Mouse (Mus musculus) midbrain, embryonic 12.5 days (tissue): ENCODE results near the gene Mphosph8. TPM values are rescaled to one million over a fixed set of nuclear protein-coding genes. Genes with fewer than 3 reads are reported as not detected.

ENCODE experiments used
- ATAC-seq: fragments of 200-750 bp; cut with Nextera tagmentation; 2 replicates; pipeline ENCODE4 v1.8.0; 2017; ENCODE audit warnings: low read depth, moderate TSS enrichment, moderate library complexity; ENCODE audit not compliant: low FRiP score
- H3K27ac ChIP-seq: fragments of 300-500 bp; sonication (generic); replicated peaks from 2 replicates; pipeline ENCODE4 v1.5.1; 2016; ENCODE audit warnings: mild to moderate bottlenecking
- H3K27me3 ChIP-seq: fragments of 300-500 bp; sonication (generic); 2 replicates; pipeline ENCODE4 v1.6.1; 2016; ENCODE audit warnings: mild to moderate bottlenecking
- H3K36me3 ChIP-seq: fragments of 300-500 bp; sonication (generic); 2 replicates; pipeline ENCODE4 v1.6.1; 2016
- H3K4me1 ChIP-seq: fragments of 300-500 bp; sonication (generic); 2 replicates; pipeline ENCODE4 v1.6.1; 2016
- H3K4me2 ChIP-seq: fragments of 300-500 bp; sonication (generic); replicated peaks from 2 replicates; pipeline ENCODE4 v1.6.1; 2016; ENCODE audit warnings: mild to moderate bottlenecking, moderate library complexity
- H3K4me3 ChIP-seq: fragments of 300-500 bp; sonication (generic); 2 replicates; pipeline ENCODE4 v1.5.1; 2016; ENCODE audit warnings: mild to moderate bottlenecking
- H3K9ac ChIP-seq: fragments of 300-500 bp; sonication (generic); replicated peaks from 2 replicates; pipeline ENCODE4 v1.6.1; 2016; ENCODE audit warnings: mild to moderate bottlenecking, moderate library complexity
- H3K9me3 ChIP-seq: fragments of 300-500 bp; sonication (generic); 2 replicates; pipeline ENCODE4 v1.6.1; 2016; ENCODE audit warnings: mild to moderate bottlenecking
- WGBS: fragments of 180-500 bp; shearing (Covaris S2); methylation state at CpG from one replicate; pipeline ENCODE4 v1.1.7; 2016; 5-methylcytosine and 5-hydroxymethylcytosine counted together
- polyA plus RNA-seq: library from polyadenylated mRNA; unstranded; fragments of >200 nt; fragmentation: Nextera tagmentation; extraction: Ambion mirVana; gene quantifications from 2 replicates; pipeline ENCODE4 v1.2.1, GENCODE M21; 2016

Gene Mphosph8
- 41.3 and 48.4 TPM in 2 replicates for polyA plus RNA-seq

DNA sequence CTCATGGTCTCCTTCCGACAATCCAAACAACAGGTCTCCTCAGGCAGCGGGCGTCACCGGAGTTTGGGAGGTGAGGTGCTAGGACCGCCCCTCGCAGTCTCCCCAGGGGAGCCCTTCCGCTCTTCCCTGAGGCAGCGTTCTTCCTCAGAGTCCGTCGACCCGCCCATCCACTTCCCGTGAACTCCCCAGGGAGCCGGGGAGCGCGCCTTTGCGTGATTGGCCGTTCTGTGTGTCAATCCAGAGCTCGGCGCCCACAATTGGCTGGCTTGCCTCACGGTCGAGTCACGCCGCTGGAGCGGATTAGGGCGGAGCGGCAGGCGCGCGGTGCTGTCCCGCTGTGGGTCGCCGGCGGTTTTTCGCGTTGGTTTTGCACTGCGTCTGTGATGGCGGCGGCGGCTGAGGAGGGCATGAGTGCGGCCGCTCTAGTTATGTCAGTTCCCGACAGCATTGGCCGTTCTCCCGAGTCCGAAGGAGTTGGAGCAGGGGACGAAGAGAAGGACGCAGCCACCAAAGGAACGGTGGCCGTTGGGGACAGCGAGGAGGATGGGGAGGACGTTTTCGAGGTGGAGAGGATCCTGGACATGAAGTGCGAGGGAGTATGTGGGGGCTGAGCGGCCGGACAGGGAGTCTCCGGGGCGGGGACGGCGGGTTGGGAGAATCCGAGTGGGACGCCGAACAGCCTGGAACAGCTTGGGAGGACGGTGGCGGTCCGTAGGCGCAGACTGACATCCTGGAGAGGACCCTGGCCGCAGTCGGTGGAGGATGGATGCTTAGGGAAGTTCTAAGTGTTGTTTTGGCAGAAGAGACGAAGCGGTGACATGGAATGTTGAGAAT, at the start of gene Mphosph8:
Mphosph8 (plus strand) TSS at position 280 of the 834 bp plus-strand sequence.
- Histone ChIP-seq H3K9me3 (no peaks in the 10 kb centered on the region), H3K27ac (peak within 1 kb of the TSS; percentile 96), H3K36me3 (peaks cover 8% of the 10 kb centered on the region), H3K4me3 (peak within 1 kb of the TSS; percentile 85), H3K9ac (peak within 1 kb of the TSS; percentile 87), H3K4me2 (peak within 1 kb of the TSS; percentile 67), H3K4me1 (peaks cover 21% of the 10 kb centered on the region), H3K27me3 (no peaks in the 10 kb centered on the region)
- under 1% methylated on average over 70 of the region's 70 CpGs for WGBS
- peak; percentile 100 for ATAC-seq

GRCm38 (mm10) chr14:56620425-56620824, 47.6 kb upstream of the Mphosph8 start:
- Histone ChIP-seq H3K4me3 (no peak overlapping the region), H3K9ac (no peak overlapping the region), H3K4me2 (no peak overlapping the region), H3K27ac (no peak overlapping the region), H3K36me3 (no peaks in the 10 kb centered on the region), H3K4me1 (no peaks in the 10 kb centered on the region), H3K9me3 (no peaks in the 10 kb centered on the region), H3K27me3 (no peaks in the 10 kb centered on the region)
- 89% methylated on average over 8 of the region's 8 CpGs for WGBS
- ATAC-seq: no peak

DNA sequence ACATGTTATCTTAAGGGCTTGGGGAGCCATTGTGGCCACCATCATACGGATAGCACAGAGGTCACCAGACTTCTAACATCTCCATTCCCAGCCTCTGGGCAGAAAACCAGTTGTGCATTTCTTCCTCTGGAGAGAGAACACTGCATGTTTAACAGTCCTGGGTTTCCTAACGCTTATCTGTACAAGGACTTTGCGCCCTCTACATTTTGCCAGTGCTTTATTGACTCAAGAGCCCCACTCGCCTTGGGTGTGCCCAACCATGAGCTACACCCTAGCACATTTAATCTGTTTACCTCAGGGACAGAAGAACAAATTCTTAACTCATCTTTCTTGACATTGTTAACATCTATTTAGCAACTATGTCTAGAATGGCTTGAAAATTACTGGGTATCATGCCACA, 41.8 kb upstream of the Mphosph8 start:
- H3K9ac ChIP-seq: no peak overlapping the region
- H3K4me1 ChIP-seq: no peaks in the 10 kb centered on the region
- no peak for ATAC-seq
- no peaks in the 10 kb centered on the region for H3K9me3 ChIP-seq
- no peak overlapping the region for H3K27ac ChIP-seq
- no peaks in the 10 kb centered on the region for H3K36me3 ChIP-seq
- H3K4me3 ChIP-seq: no peak overlapping the region
- H3K4me2 ChIP-seq: no peak overlapping the region
- 88% methylated on average over 4 of the region's 4 CpGs for WGBS
- no peaks in the 10 kb centered on the region for H3K27me3 ChIP-seq

GRCm38 (mm10) chr14:56628336-56628735, 39.7 kb upstream of the Mphosph8 start:
- WGBS: 93% methylated on average over 3 of the region's 3 CpGs
- no peak overlapping the region for H3K9ac ChIP-seq
- no peak overlapping the region for H3K4me3 ChIP-seq

DNA sequence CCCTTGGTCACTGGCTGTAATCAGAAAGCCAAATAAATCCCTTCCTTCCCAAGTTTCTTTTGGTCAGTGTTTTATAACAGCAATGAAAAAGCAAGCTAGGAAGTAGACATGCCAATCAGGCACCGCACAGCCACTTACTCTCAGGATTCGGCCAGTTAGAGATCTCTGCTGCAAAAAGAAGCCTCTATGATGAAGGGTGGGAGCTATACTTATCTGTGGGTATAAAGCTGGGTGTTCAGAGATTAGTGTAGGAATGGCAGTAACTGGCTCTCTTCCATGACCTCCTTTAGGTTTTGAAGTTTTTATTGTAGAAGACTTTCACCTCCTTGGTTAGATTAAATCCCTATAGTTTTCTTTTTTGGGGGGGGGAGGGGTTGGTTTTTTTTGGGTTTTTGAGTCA, 36.9 kb upstream of the Mphosph8 start:
- H3K9ac ChIP-seq: no peak overlapping the region
- no peaks in the 10 kb centered on the region for H3K36me3 ChIP-seq
- no peak for ATAC-seq
- H3K27me3 ChIP-seq: no peaks in the 10 kb centered on the region
- no peaks in the 10 kb centered on the region for H3K4me1 ChIP-seq
- no peaks in the 10 kb centered on the region for H3K9me3 ChIP-seq
- no peak overlapping the region for H3K27ac ChIP-seq
- H3K4me3 ChIP-seq: no peak overlapping the region
- no peak overlapping the region for H3K4me2 ChIP-seq
- WGBS: 89% methylated on average over 2 of the region's 2 CpGs

More at GRCm38 (mm10) chr14:56628336-56628735, 39.7 kb upstream of the Mphosph8 start:
- Histone ChIP-seq H3K27me3 (no peaks in the 10 kb centered on the region), H3K36me3 (no peaks in the 10 kb centered on the region), H3K4me1 (no peaks in the 10 kb centered on the region), H3K4me2 (no peak overlapping the region), H3K27ac (no peak overlapping the region), H3K9me3 (no peaks in the 10 kb centered on the region)
- ATAC-seq: no peak

DNA sequence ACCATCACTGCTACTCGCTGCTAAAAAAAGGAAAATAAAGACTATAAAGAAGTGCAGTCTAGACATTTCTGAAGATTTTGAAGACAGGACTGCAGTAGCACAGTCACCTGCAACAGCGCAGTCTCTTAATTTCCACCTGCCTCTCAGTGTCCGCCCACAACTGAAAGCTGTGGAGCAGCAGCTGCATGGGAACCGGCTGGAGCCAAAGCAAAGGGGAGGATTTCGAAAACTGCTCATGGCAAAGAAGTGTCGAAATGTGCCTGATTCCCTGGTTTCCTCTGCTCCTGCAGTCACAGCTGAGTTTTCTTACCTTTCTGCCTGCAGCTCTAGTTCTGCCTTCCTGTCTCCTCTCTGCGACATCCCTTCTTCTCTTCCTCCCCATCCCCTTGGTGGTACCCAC, 20.8 kb upstream of the Mphosph8 start:
- H3K27me3 ChIP-seq: no peaks in the 10 kb centered on the region
- 73% methylated on average over 7 of the region's 7 CpGs for WGBS
- ATAC-seq: no peak

GRCm38 (mm10) chr14:56649448-56649847, 18.6 kb upstream of the Mphosph8 start:
- H3K4me2 ChIP-seq: no peak overlapping the region

More for the DNA sequence above, 20.8 kb upstream of the Mphosph8 start:
- H3K4me1 ChIP-seq: no peaks in the 10 kb centered on the region
- no peaks in the 10 kb centered on the region for H3K9me3 ChIP-seq
- H3K36me3 ChIP-seq: no peaks in the 10 kb centered on the region
- no peak overlapping the region for H3K4me3 ChIP-seq
- no peak overlapping the region for H3K4me2 ChIP-seq
- no peak overlapping the region for H3K9ac ChIP-seq
- no peak overlapping the region for H3K27ac ChIP-seq

GRCm38 (mm10) chr14:56665651-56666050, 2.4 kb upstream of the Mphosph8 start:
- no peak overlapping the region for H3K4me2 ChIP-seq
- no peak overlapping the region for H3K27ac ChIP-seq
- H3K27me3 ChIP-seq: no peaks in the 10 kb centered on the region
- H3K9ac ChIP-seq: no peak overlapping the region
- no peak for ATAC-seq
- H3K4me3 ChIP-seq: no peak overlapping the region
- WGBS: 81% methylated on average over 5 of the region's 5 CpGs
- no peaks in the 10 kb centered on the region for H3K36me3 ChIP-seq
- H3K4me1 ChIP-seq: peaks cover 18% of the 10 kb centered on the region
- no peaks in the 10 kb centered on the region for H3K9me3 ChIP-seq

More at GRCm38 (mm10) chr14:56649448-56649847, 18.6 kb upstream of the Mphosph8 start:
- no peaks in the 10 kb centered on the region for H3K27me3 ChIP-seq
- H3K9me3 ChIP-seq: 0 out of 2 replicates have a peak, but pooled peaks cover 4% of the 10 kb centered on the region
- H3K36me3 ChIP-seq: no peaks in the 10 kb centered on the region
- no peaks in the 10 kb centered on the region for H3K4me1 ChIP-seq
- no peak for ATAC-seq
- no peak overlapping the region for H3K27ac ChIP-seq
- no peak overlapping the region for H3K4me3 ChIP-seq
- H3K9ac ChIP-seq: no peak overlapping the region

DNA sequence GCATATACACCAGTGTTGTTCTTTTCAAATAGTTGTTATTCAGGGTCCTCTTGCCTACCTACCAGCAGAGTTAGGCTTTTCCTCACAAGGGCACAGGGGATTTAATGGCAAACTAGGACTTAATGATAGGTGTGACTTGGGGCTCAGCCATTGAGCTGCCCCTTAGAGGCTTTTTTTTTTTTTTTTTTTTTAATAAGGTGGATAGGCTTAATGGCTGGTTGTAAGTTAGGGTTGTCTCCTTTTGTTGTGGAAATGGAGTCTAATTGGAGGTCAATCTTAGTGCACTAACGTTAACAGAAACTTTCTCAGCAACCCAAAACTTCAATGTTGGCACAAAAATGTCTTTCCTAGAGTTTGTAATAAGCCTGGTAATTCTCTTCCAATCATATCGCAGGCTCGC, 1.1 kb upstream of the Mphosph8 start:
- no peak for ATAC-seq
- H3K4me3 ChIP-seq: peak overlapping the region; percentile 85
- H3K4me1 ChIP-seq: peaks cover 21% of the 10 kb centered on the region
- peak overlapping the region; percentile 56; the same call in 1 of the 2 replicates for H3K4me2 ChIP-seq
- H3K27me3 ChIP-seq: no peaks in the 10 kb centered on the region
- no peak overlapping the region for H3K27ac ChIP-seq
- 78% methylated on average over 3 of the region's 3 CpGs for WGBS
- H3K36me3 ChIP-seq: no peaks in the 10 kb centered on the region
- H3K9me3 ChIP-seq: no peaks in the 10 kb centered on the region
- H3K9ac ChIP-seq: peak overlapping the region; percentile 54; the same call in 1 of the 2 replicates

DNA sequence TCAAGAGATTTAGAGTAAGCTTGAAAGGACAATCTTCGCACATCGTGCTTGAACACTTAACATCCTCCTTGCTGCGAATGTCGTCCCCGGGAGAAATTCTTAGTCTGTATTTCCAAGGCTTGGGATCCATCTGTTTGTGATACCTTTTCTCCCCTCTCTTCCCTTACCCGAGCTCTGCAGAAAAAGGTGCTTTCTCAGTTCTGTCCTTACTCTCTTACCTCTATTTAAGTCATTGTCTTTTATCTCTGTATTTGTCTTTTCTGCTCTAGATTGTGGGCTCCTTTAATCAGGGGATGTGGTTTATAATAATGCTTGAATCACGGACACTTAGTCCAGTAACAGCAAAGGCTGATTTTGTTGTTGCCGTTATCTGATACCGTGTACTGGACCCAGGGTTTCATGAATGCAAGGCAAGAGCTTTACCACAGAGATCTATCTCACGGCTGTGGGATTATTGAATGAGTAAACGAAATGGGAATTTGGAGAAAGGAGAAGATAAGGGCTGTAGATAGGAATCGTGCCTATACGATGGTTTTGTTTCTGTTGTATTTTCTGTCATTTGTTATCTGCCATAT, 1.1 kb downstream of the Mphosph8 start:
- no peak for ATAC-seq
- Histone ChIP-seq H3K4me3 (peak overlapping the region; percentile 85), H3K27ac (peak overlapping the region; percentile 96), H3K9ac (peak overlapping the region; percentile 87), H3K27me3 (no peaks in the 10 kb centered on the region), H3K4me2 (peak overlapping the region; percentile 67), H3K36me3 (peaks cover 11% of the 10 kb centered on the region), H3K4me1 (peaks cover 21% of the 10 kb centered on the region), H3K9me3 (no peaks in the 10 kb centered on the region)
- 8% methylated on average over 13 of the region's 13 CpGs for WGBS

DNA sequence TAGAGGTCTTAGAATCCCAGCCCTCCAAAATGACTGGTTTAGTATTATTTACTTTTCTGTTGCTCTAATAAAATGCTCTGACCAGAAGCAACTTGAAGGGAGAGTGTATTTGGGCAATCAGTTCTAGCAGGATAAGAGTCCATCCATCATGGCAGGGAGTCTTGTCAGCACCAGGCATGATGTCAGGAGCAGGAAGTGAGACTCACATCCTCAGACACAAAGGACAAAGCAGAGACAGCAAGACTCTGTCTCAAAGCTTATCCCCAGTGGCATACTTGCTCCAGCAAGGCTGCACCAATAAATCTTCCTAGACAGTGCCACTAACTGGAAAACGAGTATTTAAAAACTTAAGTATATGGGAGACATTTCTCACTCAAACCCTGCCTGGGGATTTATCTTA, 17.4 kb downstream of the Mphosph8 start:
- H3K4me1 ChIP-seq: no peaks in the 10 kb centered on the region
- no peaks in the 10 kb centered on the region for H3K27me3 ChIP-seq
- H3K36me3 ChIP-seq: peaks cover 76% of the 10 kb centered on the region
- WGBS: 92% methylated on average over 1 of the region's 1 CpGs
- H3K9ac ChIP-seq: no peak overlapping the region
- H3K9me3 ChIP-seq: no peaks in the 10 kb centered on the region
- H3K4me2 ChIP-seq: no peak overlapping the region
- ATAC-seq: no peak
- no peak overlapping the region for H3K4me3 ChIP-seq
- no peak overlapping the region for H3K27ac ChIP-seq

GRCm38 (mm10) chr14:56689116-56689515, 21.1 kb downstream of the Mphosph8 start:
- Histone ChIP-seq H3K27ac (no peak overlapping the region), H3K4me1 (no peaks in the 10 kb centered on the region), H3K4me2 (no peak overlapping the region), H3K27me3 (no peaks in the 10 kb centered on the region), H3K36me3 (peaks cover 87% of the 10 kb centered on the region), H3K9me3 (no peaks in the 10 kb centered on the region), H3K4me3 (no peak overlapping the region), H3K9ac (no peak overlapping the region)
- 97% methylated on average over 1 of the region's 1 CpGs for WGBS
- no peak for ATAC-seq
